Mouse (Mus musculus) left cerebral cortex, postnatal 14 days (tissue): Measurements from ENCODE around the gene Esf1. TPM values are rescaled to one million over a fixed set of nuclear protein-coding genes. Genes with fewer than 3 reads are reported as not detected.
"Not testable (repeated sequence)": the region's sequence is repeated elsewhere in the genome, so short reads cannot be mapped to it uniquely, and the experiment has no call there.

ENCODE experiments used
- DNase-seq, 2 experiments: peaks; one replicate each; pipeline ENCODE4 v3.0.0; 2021 to 2022; ENCODE audit warnings: low spot score in 2 of 2, mixed read lengths in 1 of 2
- intact Hi-C: fragments of 180-260 bp; cut with DNase I; formaldehyde crosslinking; loops from one replicate; pipeline ENCODE4 v1.15.1; 2025
- long read RNA-seq, 2 experiments: library from polyadenylated mRNA; stranded (forward); transcript quantifications; one replicate each; pipeline ENCODE4 v2.0.0; 2021
- total RNA-seq, 2 experiments: library from RNA; stranded (reverse); gene quantifications; 2 replicates each; pipeline ENCODE4 v1.2.3; 2021

The Esf1 gene
- total RNA-seq = 10 to 100 TPM; 18.1 to 18.7 TPM
- long read RNA-seq, experiment 1, transcript Esf1-201 (14 exons, 3,396 nt) = major isoform, 16 of 20 reads
- long read RNA-seq, experiment 1, partial matches to known transcripts = 4 of 20 reads
- long read RNA-seq, experiment 1, other reads (novel, unspliced or antisense) = 0 of 20 reads
- long read RNA-seq, experiment 2, transcript Esf1-201 (14 exons, 3,396 nt) = major isoform, 12 of 17 reads
- long read RNA-seq, experiment 2, partial matches to known transcripts = 5 of 17 reads
- long read RNA-seq, experiment 2, other reads (novel, unspliced or antisense) = 0 of 17 reads

DNA sequence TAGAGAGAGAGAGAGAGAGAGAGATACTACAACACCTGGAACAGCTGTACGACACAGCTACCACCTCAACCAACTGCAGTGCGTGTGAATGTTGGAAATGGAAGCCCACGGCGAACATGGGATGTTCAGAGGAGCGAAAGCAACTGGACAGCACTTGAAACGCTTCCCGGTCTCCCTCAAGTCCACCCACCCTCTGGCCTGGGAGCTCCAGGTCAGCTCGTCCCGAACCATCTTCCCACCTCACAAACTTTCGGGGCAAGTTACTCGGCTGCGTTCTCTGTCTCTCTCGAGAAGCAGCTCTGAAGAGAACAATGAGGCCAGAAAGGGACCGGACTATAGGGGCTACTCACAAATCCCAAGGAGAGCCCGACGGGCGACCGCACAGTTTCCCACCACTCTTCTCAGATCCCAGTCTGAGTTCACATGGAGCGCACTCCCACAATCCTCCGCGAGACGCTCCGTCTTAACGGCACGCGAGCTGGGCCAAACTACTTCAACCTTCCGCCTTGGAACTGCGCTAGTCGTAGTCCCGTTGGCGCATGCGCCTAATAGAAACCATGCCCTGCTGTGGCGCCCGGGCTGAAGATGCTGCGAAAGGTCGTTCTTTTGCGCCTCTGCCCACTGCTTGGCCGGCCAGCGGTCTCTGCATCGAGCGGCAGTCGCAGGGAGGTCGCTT is at the start of gene Esf1, which contains the start of gene Ndufaf5:
Esf1 (minus strand) TSS at position 438 of the 676 bp plus-strand sequence.
Ndufaf5 (plus strand) TSS at position 523 of the 676 bp plus-strand sequence.
- intact Hi-C loops = no loop called here
- peak; percentile 95 to 99 for DNase-seq

DNA sequence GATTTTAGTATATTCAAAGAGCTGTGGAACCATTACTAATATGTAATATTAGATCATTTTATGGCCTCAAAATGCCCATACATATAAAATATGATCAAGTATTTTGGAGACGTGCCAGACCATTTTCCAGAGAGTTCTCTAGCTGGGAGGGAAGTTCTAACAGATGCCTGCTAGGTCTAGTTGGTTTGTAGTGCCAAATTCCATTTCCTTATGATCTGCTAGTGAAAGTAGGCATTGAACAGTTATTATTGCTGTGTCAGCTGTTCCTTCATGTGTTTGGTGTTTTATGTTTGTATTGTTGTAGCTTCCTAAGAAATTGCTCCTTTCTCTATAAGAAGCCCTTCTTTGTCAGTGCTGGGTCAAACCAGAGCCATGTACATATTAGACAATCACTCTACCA is 45.6 kb upstream of the Esf1 start:
- intact Hi-C loops = no loop called here
- no peak for DNase-seq

- no peak for DNase-seq
- intact Hi-C loops = no loop called here
Measured at GRCm38 (mm10) chr2:140215415-140215814, 45.1 kb upstream of the Esf1 start.

DNA sequence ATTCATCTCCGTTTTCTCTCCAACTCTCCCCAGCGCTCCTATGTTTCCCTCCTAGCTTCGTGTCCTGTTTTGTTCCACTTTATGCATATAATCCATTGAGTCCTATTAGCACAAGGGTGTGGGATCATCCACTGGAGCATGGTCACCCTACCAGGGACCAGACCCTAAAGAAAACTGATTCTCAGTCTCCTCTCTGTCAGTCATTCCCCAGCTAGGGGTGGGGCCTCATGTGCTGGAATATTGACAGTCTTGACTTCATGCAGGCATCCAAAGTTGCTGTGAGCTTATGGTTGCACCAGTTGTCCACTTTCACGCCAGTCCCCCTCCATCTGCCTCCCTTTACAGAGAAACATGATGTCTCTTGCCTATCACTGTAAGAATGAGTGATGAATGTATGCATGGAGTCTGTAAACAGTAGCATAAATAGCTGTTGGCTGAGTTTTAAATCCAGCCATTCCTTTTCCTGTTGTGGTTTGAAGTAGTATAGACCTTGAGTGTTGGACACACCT is 44.2 kb upstream of the Esf1 start:
- DNase-seq = no peak

GRCm38 (mm10) chr2:140203756-140204155 is 33.4 kb upstream of the Esf1 start:
- intact Hi-C loops = loop anchor here (5.0 kb wide), 1 partner anchor 224 kb away; no protein-coding TSS in a partner anchor
- DNase-seq = no peak

More for the DNA sequence above, 44.2 kb upstream of the Esf1 start:
- intact Hi-C loops = no loop called here

DNA sequence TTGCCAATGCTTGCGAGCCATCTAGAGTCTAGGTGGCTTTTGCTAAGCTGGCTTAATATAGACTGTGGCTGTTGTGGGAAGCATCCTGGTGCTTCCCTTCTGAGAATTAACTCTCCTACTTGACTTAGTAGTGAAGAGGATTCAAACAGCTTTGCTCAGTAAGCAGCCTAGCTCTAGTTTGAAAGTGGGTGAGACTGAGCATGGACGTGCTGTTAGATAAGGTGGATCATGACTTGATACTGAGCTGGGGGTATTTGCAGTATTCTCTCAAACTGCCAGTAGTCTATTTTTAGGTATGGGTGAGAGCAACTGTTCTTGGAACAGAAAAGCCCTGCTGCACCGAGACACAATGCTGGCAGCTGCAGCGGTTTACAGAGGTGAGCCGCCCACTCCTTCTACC is 32.2 kb upstream of the Esf1 start:
- intact Hi-C loops = loop anchor here (5.0 kb wide), 1 partner anchor 225 kb away; no protein-coding TSS in a partner anchor
- DNase-seq = peak; percentile 30 to 43

- intact Hi-C loops = loop anchor here (5.0 kb wide), 1 partner anchor 227 kb away; no protein-coding TSS in a partner anchor
- DNase-seq = peak; percentile 16 to 40
Measured at GRCm38 (mm10) chr2:140200713-140201112, 30.3 kb upstream of the Esf1 start.

DNA sequence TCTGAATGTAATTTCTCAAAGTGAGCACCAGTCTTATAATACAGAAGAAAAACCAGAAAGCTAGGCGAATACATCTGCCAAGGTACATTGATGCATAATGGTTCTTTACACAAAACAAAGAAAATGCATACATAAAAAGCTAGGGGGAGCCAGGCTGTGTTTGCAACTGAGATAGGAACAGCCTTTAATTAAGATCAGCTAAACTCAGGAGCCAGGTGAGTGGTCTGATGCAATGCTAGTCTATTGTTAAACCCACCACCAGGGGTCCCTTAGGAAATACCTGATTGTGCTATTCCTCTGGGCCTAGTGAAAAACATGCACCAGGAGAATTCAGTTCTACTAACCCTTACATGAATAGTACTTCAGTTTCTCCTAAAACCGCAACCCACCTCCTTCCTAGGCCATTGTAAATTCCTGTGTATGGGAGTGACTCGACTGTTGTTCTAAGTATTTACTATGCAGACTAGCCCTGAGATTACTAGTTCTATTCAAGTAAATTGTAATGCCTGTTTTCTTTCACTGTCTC is 15.4 kb upstream of the Esf1 start:
- intact Hi-C loops, DNase-seq: not testable (repeated sequence)

- intact Hi-C loops = no loop called here
- no peak for DNase-seq
Measured at GRCm38 (mm10) chr2:140170803-140171553, 614 bp upstream of the Esf1 start.

DNA sequence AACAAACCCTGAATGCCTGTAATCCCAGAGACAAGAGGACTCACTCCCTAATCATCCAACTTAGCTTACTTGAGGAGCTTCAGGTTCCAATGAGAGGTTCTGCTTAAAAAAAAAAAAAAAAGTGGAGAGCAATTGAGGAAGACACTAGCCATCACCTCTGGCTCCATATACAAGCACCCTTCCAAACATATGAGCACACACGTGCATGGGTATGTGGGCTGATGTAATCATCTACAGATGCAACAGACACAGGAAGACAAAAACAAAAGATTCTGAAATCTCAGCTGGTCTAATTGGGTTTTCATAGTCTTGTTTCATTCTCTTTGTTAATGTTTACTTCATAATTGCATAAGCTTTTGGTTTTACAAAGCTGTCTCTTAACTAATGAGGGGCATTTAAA is 1.3 kb downstream of the Esf1 start:
- DNase-seq = no peak
- intact Hi-C loops = loop anchor here (10.0 kb wide), 1 partner anchor 784 kb away; no protein-coding TSS in a partner anchor

GRCm38 (mm10) chr2:140163351-140163854 is 7.0 kb downstream of the Esf1 start:
- intact Hi-C loops = loop anchor here (10.0 kb wide), 1 partner anchor 779 kb away; no protein-coding TSS in a partner anchor
- DNase-seq = no peak

DNA sequence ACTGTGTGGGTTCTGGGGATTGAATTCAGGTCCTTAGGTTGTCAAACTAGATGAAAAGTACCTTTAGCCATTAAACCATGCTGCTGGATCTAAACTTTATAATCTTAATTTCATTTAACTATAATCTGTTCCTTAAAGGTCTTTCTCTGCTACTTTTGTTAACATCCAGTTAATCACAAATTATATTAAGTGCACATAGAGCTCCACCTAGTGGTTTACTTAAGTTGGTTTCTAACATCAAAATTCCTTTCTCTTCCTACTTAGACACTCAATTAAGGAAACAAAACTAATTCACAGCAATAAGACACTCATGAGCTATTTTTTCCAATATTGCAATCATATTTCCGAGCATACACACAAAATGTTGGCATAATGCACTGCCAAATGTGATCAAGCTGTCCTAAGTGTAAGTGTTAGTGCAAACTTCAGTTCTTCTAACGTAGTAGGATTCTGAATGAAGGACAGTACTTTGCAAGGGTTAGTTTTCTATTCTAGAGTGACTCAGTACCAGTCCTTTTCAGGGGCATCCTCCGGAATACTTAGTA is 11.1 kb downstream of the Esf1 start:
- peak in 1 of 2 experiments; percentile 31 for DNase-seq
- intact Hi-C loops = no loop called here

- DNase-seq, intact Hi-C loops: not testable (repeated sequence)
Measured at GRCm38 (mm10) chr2:140151743-140152142, 18.6 kb downstream of the Esf1 start, which contains the start of gene Gm17374. Gene Gm17374 (plus strand): TSS chr2:140152043.

- no peak for DNase-seq
- intact Hi-C loops = no loop called here
Measured at GRCm38 (mm10) chr2:140125516-140125915, 44.8 kb downstream of the Esf1 start.

GRCm38 (mm10) chr2:140113851-140114250 is 56.5 kb downstream of the Esf1 start:
- intact Hi-C loops = no loop called here
- peak; percentile 33 to 58 for DNase-seq

DNA sequence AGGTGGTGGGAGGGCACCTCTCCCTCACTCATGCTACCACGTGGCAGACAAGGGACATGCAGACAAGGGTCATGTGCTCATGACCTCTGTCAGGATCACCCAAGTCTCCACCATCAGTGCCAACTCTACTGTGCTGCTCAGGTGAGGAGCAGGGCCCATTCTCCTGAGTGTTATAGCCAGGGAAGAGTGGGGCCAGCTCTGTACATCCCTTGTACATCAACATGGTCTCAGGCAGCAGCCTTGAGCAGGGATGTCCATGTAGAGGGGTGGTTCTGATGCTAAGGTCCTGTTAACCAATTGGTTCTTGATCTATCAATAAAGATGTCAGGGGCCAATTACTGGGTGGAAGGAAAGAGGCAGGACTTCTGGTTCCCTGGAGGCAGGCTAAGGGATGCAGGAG is 61.4 kb downstream of the Esf1 start:
- intact Hi-C loops = no loop called here
- DNase-seq = no peak

GRCm38 (mm10) chr2:140107641-140108040 is 62.7 kb downstream of the Esf1 start:
- intact Hi-C loops = no loop called here
- DNase-seq = no peak

- intact Hi-C loops = no loop called here
- no peak for DNase-seq
Measured at GRCm38 (mm10) chr2:140104951-140105350, 65.4 kb downstream of the Esf1 start.
